Mouse (Mus musculus): ENCODE measurements around the gene G6pc. TPM values are rescaled to one million over a fixed set of nuclear protein-coding genes. Genes with fewer than 3 reads are reported as not detected.

The G6pc gene
- total RNA-seq, 1 experiment from 2014 or later, result not detected

DNA sequence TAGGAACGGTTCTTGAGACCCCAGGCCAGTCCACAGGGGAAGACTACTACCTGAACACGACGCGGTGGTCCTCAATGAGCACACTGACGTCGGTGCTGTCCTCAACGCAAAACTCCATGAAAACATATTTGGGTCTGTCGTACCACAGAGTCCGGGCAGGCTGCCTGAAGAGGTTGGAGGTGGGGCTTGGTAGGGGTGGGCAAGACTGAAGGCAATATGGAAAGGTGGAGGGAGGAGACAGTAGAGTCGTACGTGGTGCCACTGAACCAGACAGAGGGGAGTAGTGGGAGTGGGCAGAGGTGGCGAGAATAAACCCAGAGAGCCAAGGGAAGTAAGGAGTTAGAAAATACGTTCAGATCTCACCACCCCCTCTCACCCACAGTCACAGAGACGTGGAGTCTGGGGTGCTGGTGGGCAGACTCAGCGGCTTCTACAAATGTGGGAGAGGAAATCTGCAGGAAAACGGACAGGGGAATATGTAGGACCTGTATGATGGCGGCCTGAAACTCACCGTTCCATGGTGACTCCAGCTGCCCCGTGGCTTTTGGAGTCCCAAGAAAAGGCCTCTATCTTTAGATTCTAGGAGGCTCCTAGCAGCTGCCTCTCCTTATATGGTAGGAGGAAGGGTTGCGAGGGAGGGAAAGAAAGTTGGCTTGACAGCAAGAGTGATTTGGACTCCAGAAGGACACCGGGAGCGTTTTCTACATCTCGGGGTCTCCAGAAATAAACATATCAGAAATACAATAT lies 56.9 kb downstream of the G6pc start, which contains the start of gene Gm27029:
Gene Gm27029 (minus strand): TSS at position 692 of the 747 bp plus-strand sequence.
- ATAC-seq (ENCODE audit: extremely low read depth, insufficient number of reproducible peaks, low FRiP score, poor library complexity, severe bottlenecking), result no peak

- ATAC-seq (ENCODE audit: extremely low read depth, insufficient number of reproducible peaks, low FRiP score, poor library complexity, severe bottlenecking), result peak; percentile 96
Measured at GRCm38 (mm10) chr11:101424925-101425813, 57.8 kb downstream of the G6pc start, which contains the start of the genes Rundc1 and Ptges3l. TSS of gene Rundc1 (plus strand) at chr11:101425085. TSS of gene Ptges3l (minus strand) at chr11:101425333.

- no peak for ATAC-seq (ENCODE audit: extremely low read depth, insufficient number of reproducible peaks, low FRiP score, poor library complexity, severe bottlenecking)
Measured at GRCm38 (mm10) chr11:101426165-101426564, 58.8 kb downstream of the G6pc start.

Other genes starting within 250 kb of the G6pc start
- 91.3 and 97.1 TPM in 2 replicates for gene Retreg3, start 247.7 kb upstream of the G6pc start, total RNA-seq (2017)
- 11.3 and 13.1 TPM in 2 replicates for gene Tubg1, start 247.6 kb upstream of the G6pc start, total RNA-seq (2017)
- gene Tubg2, start 211.7 kb upstream of the G6pc start, total RNA-seq (2017), result 0.35 TPM in 1 of 2 replicates, not detected in the other
- gene Cntnap1, start 197.0 kb upstream of the G6pc start, total RNA-seq (2017), result not detected in 2 replicates
- 0.37 and 0.81 TPM in 2 replicates for gene Plekhh3, start 196.2 kb upstream of the G6pc start, total RNA-seq (2017)
- gene Ccr10, start 192.1 kb upstream of the G6pc start, total RNA-seq (2017), result not detected in 2 replicates
- gene Ezh1, start 141.1 kb upstream of the G6pc start, total RNA-seq (2017), result 99.1 and 110 TPM in 2 replicates
- not detected in 2 replicates for gene Ramp2, start 121.5 kb upstream of the G6pc start, total RNA-seq (2017)
- gene Vps25, start 113.9 kb upstream of the G6pc start, total RNA-seq (2017), result 55.9 and 66.7 TPM in 2 replicates
- gene Wnk4, start 107.0 kb upstream of the G6pc start, total RNA-seq (2017), result 0.58 and 0.86 TPM in 2 replicates
- 0.49 and 0.81 TPM in 2 replicates for gene Cntd1, start 88.5 kb upstream of the G6pc start, total RNA-seq (2017)
- 14.9 and 17.7 TPM in 2 replicates for gene Coa3, start 88.4 kb upstream of the G6pc start, total RNA-seq (2017)
- 289 and 291 TPM in 2 replicates for gene Becn1, start 65.3 kb upstream of the G6pc start, total RNA-seq (2017)
- gene Psme3, start 51.3 kb upstream of the G6pc start, total RNA-seq (2017), result 75.9 and 97.2 TPM in 2 replicates
- gene Aoc2, start 42.5 kb upstream of the G6pc start, total RNA-seq (2017), result 3.6 and 4.9 TPM in 2 replicates
- gene Aoc3, start 37.0 kb upstream of the G6pc start, total RNA-seq (2017), result 0.25 TPM in 1 of 2 replicates, not detected in the other
- gene Aarsd1, start 50.1 kb downstream of the G6pc start, total RNA-seq (2017), result 15.7 and 18.7 TPM in 2 replicates
- 0.37 and 0.93 TPM in 2 replicates for gene Gm27029, start 57.2 kb downstream of the G6pc start, total RNA-seq (2017)
- gene Rundc1, start 57.5 kb downstream of the G6pc start, total RNA-seq (2017), result 10.0 and 12.0 TPM in 2 replicates
- gene Ptges3l, start 57.8 kb downstream of the G6pc start, total RNA-seq (2017), result 0.49 and 1.5 TPM in 2 replicates
- gene Rpl27, start 74.7 kb downstream of the G6pc start, total RNA-seq (2017), result 281 and 354 TPM in 2 replicates
- 69.7 and 73.4 TPM in 2 replicates for gene Ifi35, start 80.8 kb downstream of the G6pc start, total RNA-seq (2017)
- gene Rnd2, start 97.4 kb downstream of the G6pc start, total RNA-seq (2017), result 0.70 TPM in 1 of 2 replicates, not detected in the other
- gene Vat1, start 98.7 kb downstream of the G6pc start, total RNA-seq (2017), result 5.9 and 7.7 TPM in 2 replicates
- 4.8 and 5.6 TPM in 2 replicates for gene Brca1, start 184.4 kb downstream of the G6pc start, total RNA-seq (2017)
- 166 and 171 TPM in 2 replicates for gene Nbr1, start 184.6 kb downstream of the G6pc start, total RNA-seq (2017)
- gene Tmem106a, start 214.7 kb downstream of the G6pc start, total RNA-seq (2017), result 6.9 and 7.2 TPM in 2 replicates
- not detected in 2 replicates for gene Gm11634, start 231.7 kb downstream of the G6pc start, total RNA-seq (2017)